Mouse (Mus musculus): Measurements from ENCODE around the gene Tgm6.

DNA sequence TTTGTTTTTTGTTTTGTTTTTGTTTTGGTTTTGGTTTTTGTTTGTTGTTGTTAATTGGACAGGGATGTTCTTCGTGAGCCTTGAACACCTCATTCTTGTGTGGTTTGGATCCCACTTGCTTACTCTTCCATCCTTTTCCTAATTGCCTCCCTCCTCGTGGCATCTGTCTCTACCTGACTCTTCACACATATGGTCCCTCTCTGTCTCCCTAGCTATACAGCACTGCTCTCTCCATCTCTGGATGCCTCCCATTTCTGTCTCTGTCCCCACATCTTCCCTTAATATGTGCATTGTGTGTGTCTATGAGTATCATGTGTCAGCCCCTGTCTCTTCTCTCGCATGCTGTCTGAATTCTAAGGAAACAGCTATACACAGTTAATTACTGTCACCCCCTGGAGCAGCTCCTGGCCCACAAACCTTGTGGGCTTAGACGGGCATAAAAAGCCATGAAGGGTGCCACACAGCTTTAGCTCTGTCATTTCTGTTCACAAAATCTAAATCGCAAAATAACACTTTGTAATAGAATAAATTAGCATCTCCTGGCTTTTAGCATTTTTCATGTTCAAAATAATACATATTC lies 34.0 kb downstream of the Tgm6 start:
- no peak for TF ChIP-seq CTCF (IDR thresholded peaks at IDR 0.05; ENCODE audit: insufficient read depth, low read depth, low read length)
- TF ChIP-seq POLR2A (IDR thresholded peaks at IDR 0.05; ENCODE audit: insufficient read depth, low read depth, low read length) = no peak

All from olfactory bulb, adult 2 months (tissue).